Mouse (Mus musculus) lung, embryonic 16.5 days (tissue): ENCODE measurements around the gene Ddi2. TPM values are rescaled to one million over a fixed set of nuclear protein-coding genes. Genes with fewer than 3 reads are reported as not detected.

ENCODE experiments used
- ATAC-seq: fragments of 200-750 bp; cut with Nextera tagmentation; 2 replicates; pipeline ENCODE4 v1.8.0; 2017; ENCODE audit warnings: low read depth, mild to moderate bottlenecking, moderate library complexity
- H3K27ac ChIP-seq: fragments of 300-500 bp; sonication (generic); 2 replicates; pipeline ENCODE4 v1.5.1; 2014; ENCODE audit warnings: mild to moderate bottlenecking, control low read depth, low read length
- H3K27me3 ChIP-seq: fragments of 300-500 bp; sonication (generic); 2 replicates; pipeline ENCODE4 v1.6.1; 2014; ENCODE audit warnings: low read depth, low read length, mixed read lengths; ENCODE audit not compliant: control insufficient read depth, insufficient read depth
- H3K36me3 ChIP-seq: fragments of 300-500 bp; sonication (generic); 2 replicates; pipeline ENCODE4 v1.6.1; 2014; ENCODE audit warnings: low read length; ENCODE audit not compliant: control insufficient read depth, insufficient read depth
- H3K4me1 ChIP-seq: fragments of 300-500 bp; sonication (generic); replicated peaks from 2 replicates; pipeline ENCODE4 v1.6.1; 2014; ENCODE audit warnings: low read length, mixed read lengths; ENCODE audit not compliant: control insufficient read depth, insufficient read depth
- H3K4me2 ChIP-seq: fragments of 300-500 bp; sonication (generic); 2 replicates; pipeline ENCODE4 v1.6.1; 2014; ENCODE audit warnings: low read depth, low read length, control low read depth
- H3K4me3 ChIP-seq: fragments of 300-500 bp; sonication (generic); 2 replicates; pipeline ENCODE4 v1.5.1; 2014; ENCODE audit warnings: mild to moderate bottlenecking, low read length, control low read depth
- H3K9ac ChIP-seq: fragments of 300-500 bp; sonication (generic); 2 replicates; pipeline ENCODE4 v1.6.1; 2014; ENCODE audit warnings: low read length, control low read depth
- H3K9me3 ChIP-seq: fragments of 300-500 bp; sonication (generic); 2 replicates; pipeline ENCODE4 v1.6.1; 2016; ENCODE audit warnings: low read length; ENCODE audit not compliant: control insufficient read depth
- WGBS: fragments of 180-500 bp; shearing (Covaris S2); extraction: QIAGEN DNeasy Blood & Tissue Kit; methylation state at CpG from one replicate; pipeline ENCODE4 v1.1.7; 2014; 5-methylcytosine and 5-hydroxymethylcytosine counted together
- polyA plus RNA-seq: library from polyadenylated mRNA; unstranded; fragments of >200 nt; fragmentation: Nextera tagmentation; extraction: Ambion mirVana; gene quantifications from 2 replicates; pipeline ENCODE4 v1.2.1, GENCODE M21; 2015

Ddi2 gene
- polyA plus RNA-seq, 1 experiment from 2014 or later = 18.3 TPM

DNA sequence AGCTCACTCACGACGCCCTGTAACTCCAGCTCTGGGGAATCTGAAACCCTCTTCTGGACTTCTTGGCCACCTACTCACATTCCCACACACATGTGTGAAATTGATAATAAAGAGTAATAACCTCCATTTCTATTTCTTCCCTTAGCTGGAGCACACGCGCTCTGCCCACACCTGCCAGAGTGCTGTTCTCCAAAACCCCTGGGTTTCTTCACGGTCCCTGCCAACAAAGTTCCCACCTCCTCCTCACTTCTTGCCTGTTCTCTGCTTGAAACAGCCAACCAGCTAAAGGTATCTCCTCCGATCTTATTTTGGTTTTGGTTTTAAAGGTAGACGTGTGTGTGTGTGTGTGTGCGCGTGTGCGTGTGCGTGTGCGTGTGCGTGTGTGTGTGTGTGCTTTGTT lies 7.2 kb upstream of the Ddi2 start:
- Histone ChIP-seq H3K36me3 (no peaks in the 10 kb centered on the region), H3K4me1 (peaks cover 6% of the 10 kb centered on the region), H3K27ac (no peak overlapping the region), H3K9me3 (no peaks in the 10 kb centered on the region), H3K27me3 (no peaks in the 10 kb centered on the region), H3K9ac (no peak overlapping the region), H3K4me2 (no peak overlapping the region), H3K4me3 (no peak overlapping the region)
- WGBS = 80% methylated on average over 13 of the region's 13 CpGs
- no peak for ATAC-seq

DNA sequence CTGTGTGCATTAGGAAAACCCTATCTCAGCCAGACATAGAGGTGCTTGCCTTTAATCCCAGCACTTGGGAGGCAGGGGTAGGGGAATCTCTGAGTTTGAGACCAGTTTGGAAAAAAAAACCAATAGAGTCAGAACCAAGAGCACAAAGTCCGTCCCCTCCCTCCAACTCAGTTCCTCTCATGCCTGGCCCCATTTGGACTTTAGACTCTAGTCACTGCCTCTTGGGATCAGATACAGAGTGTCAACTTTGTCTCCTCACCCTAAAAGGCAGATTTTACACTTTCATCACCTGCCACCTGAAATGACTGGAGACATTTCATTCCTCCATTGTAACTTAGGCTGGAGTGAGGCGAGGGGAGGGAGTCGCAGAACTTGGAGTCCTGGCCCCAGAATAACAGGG lies 6.0 kb upstream of the Ddi2 start:
- ATAC-seq = no peak
- Histone ChIP-seq H3K27me3 (no peaks in the 10 kb centered on the region), H3K9me3 (no peaks in the 10 kb centered on the region), H3K4me2 (no peak overlapping the region), H3K4me3 (no peak overlapping the region), H3K36me3 (no peaks in the 10 kb centered on the region), H3K27ac (no peak overlapping the region), H3K9ac (no peak overlapping the region), H3K4me1 (peaks cover 5% of the 10 kb centered on the region; the same call in 1 of the 2 replicates)
- 82% methylated on average over 3 of the region's 3 CpGs for WGBS

DNA sequence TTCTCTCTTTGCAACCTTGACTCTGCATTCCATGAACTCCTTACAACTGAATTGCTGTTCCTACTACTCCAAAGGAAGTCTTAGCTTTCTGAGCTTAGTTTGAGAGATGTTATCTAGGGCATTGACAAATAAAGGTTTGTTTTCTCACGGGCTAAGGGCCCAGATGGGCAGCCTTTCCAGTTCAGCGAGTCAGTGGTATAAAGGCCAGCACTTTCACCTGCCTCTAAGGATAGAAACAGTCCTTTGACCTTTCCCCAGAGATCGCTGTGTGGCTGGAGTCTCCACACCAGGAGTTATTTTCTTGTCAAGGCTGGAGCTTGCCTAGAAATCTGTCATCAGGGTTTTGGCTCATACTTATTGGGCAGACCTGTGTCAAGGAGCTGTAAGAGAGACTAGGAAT lies 2.5 kb upstream of the Ddi2 start:
- no peak for ATAC-seq
- Histone ChIP-seq H3K9ac (0 out of 2 replicates have a peak overlapping the region, but pooled peaks have one; percentile 26), H3K4me2 (no peak overlapping the region), H3K4me1 (peaks cover 21% of the 10 kb centered on the region), H3K9me3 (no peaks in the 10 kb centered on the region), H3K4me3 (no peak overlapping the region), H3K27ac (peak overlapping the region; percentile 47; the same call in 1 of the 2 replicates), H3K36me3 (no peaks in the 10 kb centered on the region), H3K27me3 (no peaks in the 10 kb centered on the region)
- WGBS = 35% methylated on average over 3 of the region's 3 CpGs

DNA sequence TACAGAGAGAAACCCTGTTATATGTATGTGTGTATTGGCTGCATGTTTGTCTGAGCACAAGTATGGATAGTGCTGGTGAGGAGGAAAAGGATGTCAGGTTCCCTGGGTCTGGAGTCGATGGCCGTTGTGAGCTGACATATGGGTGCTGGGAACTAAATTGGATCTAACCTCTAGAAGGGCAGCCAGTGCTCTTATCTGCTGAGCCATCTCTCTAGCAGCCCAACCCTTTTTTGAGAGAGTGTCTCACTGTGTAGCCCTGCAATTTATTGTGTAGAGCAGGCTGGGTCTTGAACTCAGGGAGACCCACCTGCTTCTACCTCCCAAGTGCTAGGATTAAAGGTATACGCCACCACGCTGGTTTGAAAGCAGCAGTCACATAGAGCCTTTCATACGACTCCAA lies 2.1 kb upstream of the Ddi2 start:
- H3K4me1 ChIP-seq = peaks cover 25% of the 10 kb centered on the region
- no peak overlapping the region for H3K4me2 ChIP-seq
- no peak overlapping the region for H3K9ac ChIP-seq
- H3K4me3 ChIP-seq = no peak overlapping the region
- no peaks in the 10 kb centered on the region for H3K36me3 ChIP-seq
- no peaks in the 10 kb centered on the region for H3K27me3 ChIP-seq
- H3K27ac ChIP-seq = peak overlapping the region; percentile 47; the same call in 1 of the 2 replicates
- 62% methylated on average over 5 of the region's 5 CpGs for WGBS
- ATAC-seq = no peak
- no peaks in the 10 kb centered on the region for H3K9me3 ChIP-seq

DNA sequence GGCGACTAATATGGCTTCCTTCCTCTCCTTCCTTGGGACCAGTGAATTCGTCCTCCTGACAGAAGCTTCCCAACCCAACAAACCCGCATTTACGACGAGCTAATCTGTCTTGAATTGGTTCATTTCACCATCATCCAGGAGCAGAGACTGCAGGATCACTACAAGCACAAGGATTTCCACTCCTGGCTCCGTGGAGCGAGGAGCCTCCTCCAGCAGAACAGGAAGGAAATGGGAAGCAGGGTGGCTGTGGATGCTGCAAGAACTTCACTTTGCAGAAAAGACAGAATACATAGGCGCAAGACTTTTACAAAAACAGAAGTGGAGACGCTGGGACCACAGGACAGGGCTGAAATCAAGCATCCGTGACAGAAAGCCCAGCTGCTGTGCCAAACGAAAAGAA lies 1.4 kb upstream of the Ddi2 start:
- WGBS = 65% methylated on average over 11 of the region's 11 CpGs
- no peak overlapping the region for H3K4me3 ChIP-seq
- H3K36me3 ChIP-seq = 0 out of 2 replicates have a peak, but pooled peaks cover 4% of the 10 kb centered on the region
- ATAC-seq = no peak
- H3K9ac ChIP-seq = no peak overlapping the region
- H3K27me3 ChIP-seq = no peaks in the 10 kb centered on the region
- H3K4me1 ChIP-seq = peaks cover 28% of the 10 kb centered on the region
- no peak overlapping the region for H3K27ac ChIP-seq
- no peak overlapping the region for H3K4me2 ChIP-seq
- H3K9me3 ChIP-seq = no peaks in the 10 kb centered on the region

DNA sequence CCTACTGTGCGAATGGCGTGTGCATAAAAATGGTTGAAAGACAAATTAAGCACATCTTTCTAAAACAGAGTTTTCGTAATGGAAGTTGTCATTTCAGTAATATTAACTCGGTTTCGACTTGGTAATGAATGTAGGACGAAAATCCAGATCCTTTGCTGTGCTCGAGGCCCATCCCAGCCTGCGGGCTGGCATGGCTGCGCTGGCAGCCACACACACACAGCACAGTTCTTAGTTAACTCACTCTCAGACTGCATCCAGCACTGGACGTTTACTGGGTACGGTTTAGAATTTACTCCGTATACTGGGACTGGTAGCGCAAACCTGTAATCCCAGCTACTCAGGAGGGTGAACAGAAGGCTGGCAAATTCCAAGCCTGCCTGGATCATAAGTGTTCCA lies 452 bp upstream of the Ddi2 start:
- WGBS = 6% methylated on average over 13 of the region's 13 CpGs
- Histone ChIP-seq H3K4me3 (peak overlapping the region; percentile 98), H3K9ac (peak overlapping the region; percentile 71), H3K9me3 (no peaks in the 10 kb centered on the region), H3K27me3 (no peaks in the 10 kb centered on the region), H3K27ac (peak overlapping the region; percentile 96; the same call in 1 of the 2 replicates), H3K4me1 (peaks cover 28% of the 10 kb centered on the region), H3K4me2 (peak overlapping the region; percentile 64), H3K36me3 (peaks cover 4% of the 10 kb centered on the region; the same call in 1 of the 2 replicates)
- ATAC-seq = peak; percentile 43; the same call in 1 of the 2 replicates

DNA sequence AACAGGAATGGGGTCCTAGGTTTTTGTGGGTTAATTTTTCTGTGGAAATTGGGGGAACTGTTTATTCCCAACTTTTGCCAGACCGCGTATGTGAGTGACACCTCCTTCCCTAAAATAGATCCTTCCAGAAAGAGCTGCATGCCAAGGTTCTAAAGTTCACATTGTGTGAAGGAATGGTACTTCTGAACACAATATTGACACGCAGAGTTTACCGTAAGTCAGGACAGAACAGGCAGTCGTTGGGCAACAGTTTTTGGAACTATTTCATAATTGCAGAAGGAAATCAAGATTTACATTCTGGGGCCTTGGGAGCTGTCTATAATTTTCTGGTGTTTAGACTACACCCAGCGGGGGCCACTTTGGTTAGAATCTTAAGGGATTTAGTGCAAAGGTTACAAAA lies 1.3 kb downstream of the Ddi2 start:
- no peaks in the 10 kb centered on the region for H3K27me3 ChIP-seq
- H3K4me1 ChIP-seq = peaks cover 28% of the 10 kb centered on the region
- peak overlapping the region; percentile 98 for H3K4me3 ChIP-seq
- peak overlapping the region; percentile 97 for H3K9ac ChIP-seq
- H3K9me3 ChIP-seq = no peaks in the 10 kb centered on the region
- ATAC-seq = no peak
- 19% methylated on average over 6 of the region's 6 CpGs for WGBS
- peak overlapping the region; percentile 96 for H3K27ac ChIP-seq
- peak overlapping the region; percentile 64 for H3K4me2 ChIP-seq
- peaks cover 5% of the 10 kb centered on the region; the same call in 1 of the 2 replicates for H3K36me3 ChIP-seq

DNA sequence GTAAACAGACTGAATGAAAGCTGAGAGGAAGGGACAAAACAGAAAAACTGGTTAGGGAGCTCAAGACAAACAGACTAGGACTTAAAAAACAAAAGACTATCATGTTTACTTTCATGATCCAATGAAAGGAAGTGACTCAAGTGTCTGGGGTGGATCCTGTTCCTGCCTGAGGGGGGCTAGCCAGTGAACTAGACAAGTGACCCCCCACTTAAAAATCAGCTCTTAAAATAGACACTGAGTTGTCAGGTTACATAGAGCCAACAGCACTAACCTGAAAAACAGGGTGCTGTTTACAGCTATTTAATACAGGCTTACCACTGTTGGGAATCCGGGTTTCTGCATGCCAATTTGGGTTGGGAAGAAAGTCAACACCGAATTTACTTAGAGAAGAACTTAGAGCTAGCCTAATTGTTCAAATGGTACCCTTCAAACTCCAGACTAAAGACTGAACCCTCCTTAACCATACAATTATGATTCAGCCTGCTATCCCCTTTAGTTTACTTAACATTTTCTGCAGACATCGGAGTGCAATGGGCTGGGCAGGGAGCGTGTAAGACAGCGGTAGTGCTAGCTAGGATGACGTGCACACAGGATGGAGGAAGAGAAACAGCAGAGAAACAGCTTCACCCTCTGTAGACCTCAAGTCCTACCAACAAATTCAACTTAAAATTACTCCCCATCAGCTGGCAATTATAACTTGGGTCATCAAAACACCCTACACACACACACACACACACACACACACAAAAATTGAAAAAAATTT lies 2.3 kb downstream of the Ddi2 start:
- peak overlapping the region; percentile 98 for H3K4me3 ChIP-seq
- no peak for ATAC-seq
- peaks cover 7% of the 10 kb centered on the region; the same call in 1 of the 2 replicates for H3K36me3 ChIP-seq
- H3K9me3 ChIP-seq = no peaks in the 10 kb centered on the region
- peak overlapping the region; percentile 96 for H3K27ac ChIP-seq
- peak overlapping the region; percentile 64 for H3K4me2 ChIP-seq
- 44% methylated on average over 6 of the region's 6 CpGs for WGBS
- peaks cover 28% of the 10 kb centered on the region for H3K4me1 ChIP-seq
- H3K27me3 ChIP-seq = no peaks in the 10 kb centered on the region
- H3K9ac ChIP-seq = no peak overlapping the region

DNA sequence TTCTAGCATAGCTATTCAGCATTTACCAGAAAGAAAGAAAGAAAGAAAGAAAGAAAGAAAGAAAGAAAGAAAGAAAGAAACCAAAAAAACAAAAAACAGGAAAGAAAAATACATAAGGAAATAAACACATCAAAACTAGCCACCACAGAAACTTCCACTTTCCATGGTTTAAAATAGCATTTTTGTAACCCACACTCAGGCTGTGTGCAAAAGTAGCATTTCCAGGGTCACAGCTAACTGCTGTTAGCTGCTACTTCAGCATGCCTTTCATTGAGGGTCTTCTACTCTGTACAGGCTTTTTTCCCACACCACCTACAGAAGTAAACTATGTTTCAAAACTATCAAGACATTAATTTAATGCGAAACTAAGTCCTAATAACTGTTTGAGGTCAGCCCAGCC lies 3.9 kb downstream of the Ddi2 start:
- no peak for ATAC-seq
- Histone ChIP-seq H3K27ac (no peak overlapping the region; the same call in 1 of the 2 replicates), H3K4me2 (no peak overlapping the region), H3K27me3 (no peaks in the 10 kb centered on the region), H3K9me3 (no peaks in the 10 kb centered on the region), H3K9ac (no peak overlapping the region), H3K36me3 (peaks cover 7% of the 10 kb centered on the region; the same call in 1 of the 2 replicates), H3K4me3 (no peak overlapping the region), H3K4me1 (peaks cover 22% of the 10 kb centered on the region)
- 86% methylated on average over 1 of the region's 1 CpGs for WGBS
